Mouse (Mus musculus) central nervous system, embryonic 11.5 days (tissue): ENCODE data around the gene Sptan1. TPM values are rescaled to one million over a fixed set of nuclear protein-coding genes. Genes with fewer than 3 reads are reported as not detected.

Source experiments
- polyA plus RNA-seq: library from polyadenylated mRNA; depleted of rRNA; stranded (reverse); fragments of >200 nt; gene quantifications from 2 replicates; pipeline ENCODE4 v1.2.3, GENCODE M21; 2012; rRNA removed

Sptan1 gene
- polyA plus RNA-seq, result 265 and 291 TPM in 2 replicates

DNA sequence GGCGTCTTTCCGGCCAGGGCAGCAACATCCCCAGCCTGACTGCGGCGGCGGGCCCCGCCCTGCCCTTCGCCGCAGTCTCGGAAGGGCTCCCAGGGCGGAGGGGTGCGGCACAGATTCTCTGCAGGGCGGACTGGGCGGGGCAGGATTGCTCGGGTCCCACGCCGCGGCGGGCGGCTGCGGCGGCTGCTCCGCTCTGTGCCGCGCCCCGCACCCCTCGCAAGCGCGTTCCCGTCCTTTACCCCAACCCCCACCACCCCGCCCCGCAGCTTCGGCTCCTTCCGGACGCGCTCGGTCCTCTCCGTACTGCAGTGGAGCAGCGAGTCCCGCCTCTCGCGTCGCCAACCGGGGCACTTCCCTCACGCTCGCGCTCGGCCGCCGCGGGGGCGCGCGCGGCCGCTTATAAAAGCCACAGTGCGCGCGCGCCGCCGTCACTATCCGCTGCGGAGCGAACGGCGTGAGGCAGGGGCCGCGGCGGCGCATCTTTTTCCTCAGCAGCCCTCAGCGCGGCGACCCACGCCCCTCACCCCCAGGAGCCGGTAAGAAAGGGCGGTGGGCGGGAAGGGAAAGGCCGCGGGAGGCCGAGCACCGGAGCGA lies at the start of gene Sptan1:
Gene Sptan1 (plus strand): TSS at position 311 of the 594 bp plus-strand sequence.

DNA sequence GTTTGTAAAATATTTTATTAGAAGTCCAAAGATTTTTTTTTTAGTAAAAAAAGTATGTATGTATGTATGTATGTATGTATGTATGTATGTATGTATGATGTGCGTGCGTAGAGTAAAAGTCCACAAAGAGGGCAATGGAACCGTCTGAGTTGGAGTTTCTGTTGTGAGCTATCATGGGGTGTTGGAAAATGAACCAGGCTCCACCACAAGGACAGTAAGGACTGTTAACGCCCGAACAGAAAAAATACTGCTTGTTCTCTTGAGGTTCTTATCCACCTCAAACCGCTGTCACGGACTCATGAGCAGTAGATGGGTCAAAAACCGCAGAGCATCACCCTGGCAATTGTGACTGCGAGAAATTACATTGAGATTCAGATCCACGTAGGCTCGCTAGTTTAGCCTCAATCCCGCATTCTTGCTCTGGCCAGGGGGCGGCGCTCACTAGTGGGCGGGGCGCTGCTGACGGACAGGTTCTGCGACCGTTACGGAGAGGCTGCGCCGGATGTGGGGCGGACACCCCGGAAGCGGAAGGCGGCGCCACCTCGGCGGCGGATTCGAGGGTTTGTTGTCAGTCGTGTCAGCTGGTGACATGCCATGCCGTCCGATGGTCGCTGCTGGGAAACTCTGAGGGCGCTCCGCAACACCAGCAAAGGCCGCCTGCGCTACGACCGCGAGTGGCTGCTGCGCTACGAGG lies 30.3 kb upstream of the Sptan1 start, which contains the start of gene Gle1:
Gene Gle1 (plus strand): TSS at position 521 of the 694 bp plus-strand sequence.

DNA sequence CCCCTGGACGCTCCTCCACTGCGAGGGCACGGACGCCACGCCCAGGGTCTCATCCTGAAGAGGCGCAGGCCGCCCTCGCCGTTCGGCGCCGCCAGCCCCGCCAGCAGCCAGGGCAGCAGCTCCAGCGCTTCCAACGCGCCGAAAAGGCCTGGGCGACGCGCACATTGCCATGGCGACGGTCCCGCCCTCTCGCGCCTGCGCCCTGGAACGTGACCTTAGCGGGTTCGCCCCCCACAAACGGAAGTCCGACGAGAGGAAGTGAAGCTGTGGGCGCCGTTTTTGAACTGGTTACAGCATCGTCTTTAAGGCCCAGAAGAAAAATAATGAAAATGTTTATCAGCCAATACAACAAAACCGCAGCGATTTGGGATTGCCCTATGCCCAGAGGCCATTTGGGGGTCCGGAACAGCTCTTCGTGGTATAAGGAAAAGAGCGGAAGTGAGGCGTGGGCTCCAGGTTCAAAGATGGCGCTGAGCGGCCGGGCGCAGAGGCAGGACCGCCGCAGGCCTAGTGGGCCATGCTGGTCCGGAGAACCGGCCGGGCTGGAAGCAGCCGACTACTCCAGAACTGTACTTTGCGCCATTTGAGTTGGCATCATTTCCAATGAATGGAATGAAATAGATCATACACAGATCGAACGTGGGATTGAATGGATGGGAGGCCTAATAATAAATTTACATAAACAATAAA lies 83.5 kb downstream of the Sptan1 start, which contains the start of gene Wdr34:
Gene Wdr34 (minus strand): TSS at position 183 of the 690 bp plus-strand sequence.

DNA sequence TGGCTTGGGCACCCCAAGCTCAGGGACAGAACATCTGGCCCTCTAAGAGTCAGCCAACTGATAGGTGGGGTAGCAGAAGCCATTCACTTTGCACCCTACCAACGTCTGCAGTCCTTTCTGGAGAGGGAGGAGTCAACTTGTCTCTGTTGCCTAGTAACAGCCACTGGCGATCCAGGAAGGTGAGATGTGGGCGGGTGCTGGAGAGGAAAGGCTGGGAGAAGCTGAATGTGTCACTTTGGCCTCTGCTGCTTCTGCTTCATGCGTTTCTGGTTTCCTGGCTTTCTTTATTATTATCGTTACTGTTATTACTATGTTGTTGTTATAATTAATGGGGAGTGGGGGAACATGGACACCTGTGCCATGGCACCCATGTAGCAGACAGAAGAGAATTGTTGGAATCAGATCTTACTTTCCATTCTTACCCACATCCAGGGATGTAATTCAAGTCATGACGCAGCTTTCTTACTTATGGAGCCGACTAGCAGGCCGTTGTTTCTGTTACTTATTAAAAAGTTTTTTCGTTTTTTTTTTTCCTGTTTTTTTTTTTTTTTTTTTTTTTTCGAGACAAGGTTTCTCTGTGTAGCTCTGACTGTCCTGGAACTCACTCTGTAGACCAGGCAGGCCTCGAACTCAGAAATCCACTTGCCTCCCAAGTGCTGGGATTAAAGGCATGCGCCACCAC lies 92.0 kb downstream of the Sptan1 start, which contains the start of gene Set:
Gene Set (plus strand): TSS at position 156 of the 682 bp plus-strand sequence.

DNA sequence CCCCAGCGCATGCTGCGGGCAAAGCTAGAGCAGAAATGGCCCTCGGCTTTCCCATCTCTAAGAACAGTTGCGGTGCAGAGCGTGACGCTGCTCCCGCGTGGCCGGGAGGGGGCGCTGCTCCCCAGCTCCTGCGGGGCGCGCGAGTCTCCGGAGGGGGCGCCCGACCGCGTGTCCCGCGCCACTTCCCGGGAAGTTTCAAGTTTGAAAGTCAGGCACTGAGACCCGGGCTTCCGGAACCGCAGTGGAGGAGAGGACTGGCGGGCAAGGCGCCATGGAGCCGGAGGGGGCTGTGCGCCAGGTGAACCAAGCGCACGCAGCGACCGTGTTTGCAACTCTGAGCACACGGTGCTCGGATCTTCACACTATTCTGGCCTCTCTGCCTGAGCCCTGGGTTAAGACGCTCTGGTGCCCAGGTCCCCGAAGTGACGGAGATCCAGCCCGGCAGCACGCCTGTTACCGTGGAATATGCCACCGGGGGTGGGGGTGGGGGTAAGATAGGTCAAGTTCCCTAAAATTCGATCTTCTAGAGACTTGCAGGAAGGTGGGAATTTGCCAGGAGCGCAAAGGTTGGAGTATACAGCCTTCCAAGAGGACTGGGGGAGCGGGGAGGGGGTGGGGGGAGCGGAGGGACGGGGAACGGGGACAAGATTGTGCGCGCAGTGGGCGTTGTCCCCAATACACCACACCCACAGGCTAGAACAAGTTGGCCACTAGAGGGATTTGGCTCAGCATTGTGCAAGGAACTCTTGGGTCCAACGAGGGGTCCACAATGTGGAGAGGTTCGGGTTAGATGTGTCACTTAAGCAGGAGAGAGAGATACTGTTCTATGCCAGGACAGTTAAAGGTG lies 112.4 kb downstream of the Sptan1 start, which contains the start of gene Pkn3:
Gene Pkn3 (plus strand): TSS at position 183 of the 847 bp plus-strand sequence.

Other genes starting within 250 kb of the Sptan1 start
- gene Gm13420, start 213.9 kb upstream of the Sptan1 start, polyA plus RNA-seq, result 0.11 and 0.12 TPM in 2 replicates
- 0.20 TPM in 1 of 2 replicates, not detected in the other for gene Gm13547, start 206.2 kb upstream of the Sptan1 start, polyA plus RNA-seq
- gene Coq4, start 178.1 kb upstream of the Sptan1 start, polyA plus RNA-seq, result 24.5 and 33.0 TPM in 2 replicates
- gene Trub2, start 177.1 kb upstream of the Sptan1 start, polyA plus RNA-seq, result 53.7 and 59.3 TPM in 2 replicates
- gene Slc27a4, start 162.9 kb upstream of the Sptan1 start, polyA plus RNA-seq, result 22.4 and 24.8 TPM in 2 replicates
- 42.0 and 55.3 TPM in 2 replicates for gene Urm1, start 145.5 kb upstream of the Sptan1 start, polyA plus RNA-seq
- gene Cercam, start 96.4 kb upstream of the Sptan1 start, polyA plus RNA-seq, result 22.9 and 23.2 TPM in 2 replicates
- gene Odf2, start 76.3 kb upstream of the Sptan1 start, polyA plus RNA-seq, result 106 and 132 TPM in 2 replicates
- 40.0 and 50.5 TPM in 2 replicates for gene Gle1, start 30.1 kb upstream of the Sptan1 start, polyA plus RNA-seq
- 31.5 and 32.4 TPM in 2 replicates for gene Wdr34, start 83.3 kb downstream of the Sptan1 start, polyA plus RNA-seq
- 683 and 2,388 TPM in 2 replicates for gene Set, start 91.8 kb downstream of the Sptan1 start, polyA plus RNA-seq
- gene Pkn3, start 112.1 kb downstream of the Sptan1 start, polyA plus RNA-seq, result 17.4 and 28.0 TPM in 2 replicates
- 22.3 and 37.3 TPM in 2 replicates for gene Zdhhc12, start 128.1 kb downstream of the Sptan1 start, polyA plus RNA-seq
- 26.9 and 42.9 TPM in 2 replicates for gene Zer1, start 159.0 kb downstream of the Sptan1 start, polyA plus RNA-seq
- gene Tbc1d13, start 168.2 kb downstream of the Sptan1 start, polyA plus RNA-seq, result 43.4 and 48.1 TPM in 2 replicates
- 10.5 and 11.2 TPM in 2 replicates for gene Endog, start 205.9 kb downstream of the Sptan1 start, polyA plus RNA-seq
- gene Spout1, start 212.9 kb downstream of the Sptan1 start, polyA plus RNA-seq, result 59.2 and 60.5 TPM in 2 replicates
- gene Kyat1, start 240.3 kb downstream of the Sptan1 start, polyA plus RNA-seq, result 14.1 and 17.2 TPM in 2 replicates